Mouse (Mus musculus) neural tube, embryonic 11.5 days (tissue): ENCODE results near the gene Ankrd26. TPM values are rescaled to one million over a fixed set of nuclear protein-coding genes. Genes with fewer than 3 reads are reported as not detected.

Experiments used
- ATAC-seq: fragments of 200-750 bp; cut with Nextera tagmentation; 2 replicates; pipeline ENCODE4 v1.8.0; 2017; ENCODE audit warnings: moderate number of reproducible peaks, mild to moderate bottlenecking, moderate TSS enrichment, moderate library complexity; ENCODE audit not compliant: insufficient read depth, low FRiP score, low TSS enrichment
- DNase-seq: peaks from one replicate; pipeline ENCODE4 v3.0.0-alpha.2; 2015; ENCODE audit warnings: low spot score
- H3K27ac ChIP-seq: fragments of 300-500 bp; sonication (generic); 2 replicates; pipeline ENCODE4 v1.5.1; 2014; ENCODE audit warnings: low read depth, mild to moderate bottlenecking, low read length
- H3K27me3 ChIP-seq: fragments of 300-500 bp; sonication (generic); 2 replicates; pipeline ENCODE4 v1.6.1; 2014; ENCODE audit warnings: mild to moderate bottlenecking, low read length, mixed read lengths; ENCODE audit not compliant: control insufficient read depth, insufficient read depth
- H3K36me3 ChIP-seq: fragments of 300-500 bp; sonication (generic); 2 replicates; pipeline ENCODE4 v1.6.1; 2014; ENCODE audit warnings: mild to moderate bottlenecking, low read length, moderate library complexity, mixed read lengths; ENCODE audit not compliant: control insufficient read depth, insufficient read depth
- H3K4me1 ChIP-seq: fragments of 300-500 bp; sonication (generic); 2 replicates; pipeline ENCODE4 v1.6.1; 2014; ENCODE audit warnings: low read length, mixed read lengths; ENCODE audit not compliant: control insufficient read depth, insufficient read depth
- H3K4me2 ChIP-seq: fragments of 300-500 bp; sonication (generic); 2 replicates; pipeline ENCODE4 v1.6.1; 2014; ENCODE audit warnings: low read depth, mild to moderate bottlenecking, moderate library complexity
- H3K4me3 ChIP-seq: fragments of 300-500 bp; sonication (generic); 2 replicates; pipeline ENCODE4 v1.5.1; 2014; ENCODE audit warnings: low read depth, low read length
- H3K9ac ChIP-seq: fragments of 300-500 bp; sonication (generic); 2 replicates; pipeline ENCODE4 v1.6.1; 2014; ENCODE audit warnings: mild to moderate bottlenecking, low read length
- H3K9me3 ChIP-seq: fragments of 300-500 bp; sonication (generic); 2 replicates; pipeline ENCODE4 v1.6.1; 2016; ENCODE audit warnings: low read length; ENCODE audit not compliant: control insufficient read depth
- WGBS: fragments of 180-500 bp; shearing (Covaris S2); extraction: QIAGEN DNeasy Blood & Tissue Kit; methylation state at CpG from one replicate; pipeline ENCODE4 v1.1.7; 2014; 5-methylcytosine and 5-hydroxymethylcytosine counted together
- polyA plus RNA-seq: library from polyadenylated mRNA; unstranded; fragments of >200 nt; fragmentation: Nextera tagmentation; extraction: Ambion mirVana; gene quantifications from 2 replicates; pipeline ENCODE4 v1.2.1, GENCODE M21; 2014

Ankrd26 gene
- polyA plus RNA-seq, 1 experiment from 2014 or later = 23.1 TPM

- under 1% methylated on average over 43 of the region's 43 CpGs for WGBS
- no peaks in the 10 kb centered on the region for H3K9me3 ChIP-seq
- ATAC-seq (peak; percentile 97), DNase-seq (peak; percentile 91)
- no peaks in the 10 kb centered on the region for H3K36me3 ChIP-seq
- peak within 1 kb of the TSS; percentile 49 for H3K4me3 ChIP-seq
- peaks cover 3% of the 10 kb centered on the region; the same call in 1 of the 2 replicates for H3K4me1 ChIP-seq
- H3K4me2 ChIP-seq = peak within 1 kb of the TSS; percentile 55
- H3K9ac ChIP-seq = peak within 1 kb of the TSS; percentile 73
- peak within 1 kb of the TSS; percentile 75 for H3K27ac ChIP-seq
- H3K27me3 ChIP-seq = no peaks in the 10 kb centered on the region
These were observed 106.9 kb downstream of the Ankrd26 start, which contains the start of gene Zfp248 for GRCm38 (mm10) chr6:118455042-118455631. Gene Zfp248, minus strand, starts transcription at chr6:118455528.

DNA sequence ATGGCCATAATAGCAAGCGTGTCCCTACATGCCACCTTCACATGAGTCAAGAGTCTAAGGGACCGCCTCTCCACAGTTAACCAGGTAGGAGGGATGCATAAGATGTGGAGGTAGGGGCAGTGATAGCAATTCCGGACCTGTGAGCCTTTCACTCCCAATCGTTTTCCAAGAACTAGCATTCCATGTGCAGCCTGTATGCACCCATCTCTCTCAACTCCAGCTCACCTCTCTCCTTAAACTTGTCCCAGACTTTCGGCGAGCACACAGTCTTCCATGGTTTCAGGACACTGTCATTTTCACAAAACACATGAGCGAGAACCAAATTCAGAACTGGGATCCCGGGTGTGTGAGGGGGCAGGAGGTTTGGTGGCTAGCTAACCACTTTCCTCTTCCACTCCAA, 107.6 kb downstream of the Ankrd26 start:
- no peaks in the 10 kb centered on the region for H3K27me3 ChIP-seq
- DNase-seq (no peak), ATAC-seq (peak; percentile 42)
- H3K36me3 ChIP-seq = no peaks in the 10 kb centered on the region
- H3K27ac ChIP-seq = no peak overlapping the region
- WGBS = 51% methylated on average over 8 of the region's 8 CpGs
- peak overlapping the region; percentile 55 for H3K4me2 ChIP-seq
- peak overlapping the region; percentile 73 for H3K9ac ChIP-seq
- H3K9me3 ChIP-seq = no peaks in the 10 kb centered on the region
- H3K4me1 ChIP-seq = peaks cover 3% of the 10 kb centered on the region; the same call in 1 of the 2 replicates
- peak overlapping the region; percentile 49 for H3K4me3 ChIP-seq

Other genes with a start within 250 kb of the Ankrd26 start
- gene Bms1, start 142.8 kb downstream of the Ankrd26 start, polyA plus RNA-seq = 43.9 and 50.0 TPM in 2 replicates
- gene Zfp248, start 106.7 kb downstream of the Ankrd26 start, polyA plus RNA-seq = 12.9 and 13.7 TPM in 2 replicates
- gene Zfp9, start 82.9 kb downstream of the Ankrd26 start, polyA plus RNA-seq = 11.3 and 11.7 TPM in 2 replicates